Mouse (Mus musculus): Measurements from ENCODE around the gene Lrrc30.

DNA sequence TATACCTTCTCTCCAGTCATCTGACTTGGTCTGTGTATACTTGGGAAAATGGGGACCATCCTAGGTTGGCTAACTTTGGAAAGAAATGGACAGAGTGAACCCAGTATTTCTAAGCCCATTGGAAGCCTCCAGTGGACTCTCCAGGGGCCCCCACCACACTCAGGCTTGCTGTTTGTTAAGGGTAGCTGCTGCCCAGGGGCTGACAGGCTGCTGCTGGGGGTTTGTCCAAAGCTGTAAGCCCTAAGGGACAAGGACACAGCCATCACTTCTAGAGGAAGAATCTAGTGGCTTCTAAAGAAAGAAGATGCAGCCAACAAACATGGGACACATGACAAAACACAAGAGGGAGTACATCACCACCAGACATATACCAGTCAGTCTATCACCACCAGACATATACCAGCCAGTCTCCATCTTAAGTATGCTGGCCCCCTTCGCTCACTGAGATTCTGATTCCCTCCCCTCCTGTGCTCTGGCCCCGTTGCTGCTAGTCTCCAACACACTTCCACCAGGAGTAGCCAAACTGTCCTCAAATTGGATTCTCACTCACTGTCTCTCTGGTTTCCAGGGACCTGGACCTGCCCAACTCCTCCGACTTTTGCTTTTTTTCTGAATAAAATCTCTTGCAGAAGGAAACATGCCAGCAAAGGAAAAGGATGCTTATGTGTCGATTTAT is 49.7 kb downstream of the Lrrc30 start:
- no peak for TF ChIP-seq CTCF (IDR thresholded peaks at IDR 0.05; ENCODE audit: low read depth)
- TF ChIP-seq EP300 (IDR thresholded peaks at IDR 0.05; ENCODE audit: low read depth) = no peak
